Mouse (Mus musculus): ENCODE measurements around the gene Prox1. TPM values are rescaled to one million over a fixed set of nuclear protein-coding genes. Genes with fewer than 3 reads are reported as not detected.

Gene Prox1
- total RNA-seq (2021): 1 to 10 TPM; 7.3 to 7.4 TPM
- long read RNA-seq, experiment 1, full-length matches to known transcripts: 2 of 4 reads
- long read RNA-seq, experiment 1, partial matches to known transcripts: 1 of 4 reads
- long read RNA-seq, experiment 1, other reads (novel, unspliced or antisense): 1 of 4 reads
- long read RNA-seq, experiment 2, full-length matches to known transcripts: 1 of 1 reads
- long read RNA-seq, experiment 2, partial matches to known transcripts: 0 of 1 reads
- long read RNA-seq, experiment 2, other reads (novel, unspliced or antisense): 0 of 1 reads

GRCm38 (mm10) chr1:190169911-190170818, at the start of gene Prox1:
Gene Prox1 (minus strand): TSS chr1:190170714.
- intact Hi-C loops (cut with DNase I): no loop called here
- no peak for TF ChIP-seq CTCF (IDR thresholded peaks at IDR 0.05)
- DNase-seq (ENCODE audit: extremely low spot score in 1 of 2, low spot score in 2 of 2): peak; percentile 40 to 52
- Histone ChIP-seq H3K27ac (peak within 1 kb of the TSS; percentile 69), H3K4me3 (peak within 1 kb of the TSS; percentile 50)

- no peak for DNase-seq (ENCODE audit: extremely low spot score in 1 of 2, low spot score in 2 of 2)
- Histone ChIP-seq H3K4me3 (no peak overlapping the region), H3K27ac (no peak overlapping the region)
- TF ChIP-seq CTCF (IDR thresholded peaks at IDR 0.05): no peak
- intact Hi-C loops (cut with DNase I): no loop called here
These were observed 46.1 kb upstream of the Prox1 start for GRCm38 (mm10) chr1:190216621-190217020.

- Histone ChIP-seq H3K27ac (no peak overlapping the region), H3K4me3 (no peak overlapping the region)
- no peak for TF ChIP-seq CTCF (IDR thresholded peaks at IDR 0.05)
- no peak for DNase-seq (ENCODE audit: extremely low spot score in 1 of 2, low spot score in 2 of 2)
- intact Hi-C loops (cut with DNase I): no loop called here
These were observed 44.1 kb upstream of the Prox1 start for GRCm38 (mm10) chr1:190214626-190215025.

GRCm38 (mm10) chr1:190213175-190213574, 42.7 kb upstream of the Prox1 start:
- intact Hi-C loops (cut with DNase I): no loop called here
- peak in 1 of 2 experiments; percentile 13 for DNase-seq (ENCODE audit: extremely low spot score in 1 of 2, low spot score in 2 of 2)
- Histone ChIP-seq H3K27ac (no peak overlapping the region), H3K4me3 (no peak overlapping the region)
- TF ChIP-seq CTCF (IDR thresholded peaks at IDR 0.05): no peak

- H3K27ac ChIP-seq: no peak overlapping the region
- intact Hi-C loops (cut with DNase I): no loop called here
- TF ChIP-seq CTCF (IDR thresholded peaks at IDR 0.05): no peak
These were observed 36.7 kb upstream of the Prox1 start for GRCm38 (mm10) chr1:190207246-190207645.

GRCm38 (mm10) chr1:190205691-190206090, 35.2 kb upstream of the Prox1 start:
- no peak for DNase-seq (ENCODE audit: extremely low spot score in 1 of 2, low spot score in 2 of 2)
- Histone ChIP-seq H3K27ac (no peak overlapping the region), H3K4me3 (no peak overlapping the region)
- TF ChIP-seq CTCF (IDR thresholded peaks at IDR 0.05): no peak
- intact Hi-C loops (cut with DNase I): no loop called here

More at GRCm38 (mm10) chr1:190207246-190207645, 36.7 kb upstream of the Prox1 start:
- no peak for DNase-seq (ENCODE audit: extremely low spot score in 1 of 2, low spot score in 2 of 2)
- no peak overlapping the region for H3K4me3 ChIP-seq

- Histone ChIP-seq H3K4me3 (no peak overlapping the region), H3K27ac (no peak overlapping the region)
- TF ChIP-seq CTCF (IDR thresholded peaks at IDR 0.05): no peak
- no peak for DNase-seq (ENCODE audit: extremely low spot score in 1 of 2, low spot score in 2 of 2)
- intact Hi-C loops (cut with DNase I): no loop called here
These were observed 34.0 kb upstream of the Prox1 start for GRCm38 (mm10) chr1:190204378-190205070.

GRCm38 (mm10) chr1:190201696-190202095, 31.2 kb upstream of the Prox1 start:
- no peak for DNase-seq (ENCODE audit: extremely low spot score in 1 of 2, low spot score in 2 of 2)
- TF ChIP-seq CTCF (IDR thresholded peaks at IDR 0.05): no peak
- Histone ChIP-seq H3K4me3 (no peak overlapping the region), H3K27ac (no peak overlapping the region)
- intact Hi-C loops (cut with DNase I): no loop called here

GRCm38 (mm10) chr1:190200996-190201395, 30.5 kb upstream of the Prox1 start:
- H3K4me3 ChIP-seq: no peak overlapping the region
- no peak for DNase-seq (ENCODE audit: extremely low spot score in 1 of 2, low spot score in 2 of 2)
- intact Hi-C loops (cut with DNase I): no loop called here
- H3K27ac ChIP-seq: no peak overlapping the region
- TF ChIP-seq CTCF (IDR thresholded peaks at IDR 0.05): no peak

- Histone ChIP-seq H3K4me3 (no peak overlapping the region), H3K27ac (no peak overlapping the region)
- no peak for DNase-seq (ENCODE audit: extremely low spot score in 1 of 2, low spot score in 2 of 2)
- no peak for TF ChIP-seq CTCF (IDR thresholded peaks at IDR 0.05)
- intact Hi-C loops (cut with DNase I): no loop called here
These were observed 27.7 kb upstream of the Prox1 start for GRCm38 (mm10) chr1:190198247-190198646.

- intact Hi-C loops (cut with DNase I): no loop called here
- H3K27ac ChIP-seq: no peak overlapping the region
- TF ChIP-seq CTCF (IDR thresholded peaks at IDR 0.05): no peak
- H3K4me3 ChIP-seq: no peak overlapping the region
- no peak for DNase-seq (ENCODE audit: extremely low spot score in 1 of 2, low spot score in 2 of 2)
These were observed 21.5 kb upstream of the Prox1 start for GRCm38 (mm10) chr1:190192011-190192410.

Data from left cerebral cortex, adult 2 months (tissue).